Mouse (Mus musculus) lung, embryonic 16.5 days (tissue): ENCODE data around the gene Dsel. TPM values are rescaled to one million over a fixed set of nuclear protein-coding genes. Genes with fewer than 3 reads are reported as not detected.

Experiments used
- ATAC-seq: fragments of 200-750 bp; cut with Nextera tagmentation; 2 replicates; pipeline ENCODE4 v1.8.0; 2017; ENCODE audit warnings: low read depth, mild to moderate bottlenecking, moderate library complexity
- H3K27ac ChIP-seq: fragments of 300-500 bp; sonication (generic); 2 replicates; pipeline ENCODE4 v1.5.1; 2014; ENCODE audit warnings: mild to moderate bottlenecking, control low read depth, low read length
- H3K27me3 ChIP-seq: fragments of 300-500 bp; sonication (generic); 2 replicates; pipeline ENCODE4 v1.6.1; 2014; ENCODE audit warnings: low read depth, low read length, mixed read lengths; ENCODE audit not compliant: control insufficient read depth, insufficient read depth
- H3K36me3 ChIP-seq: fragments of 300-500 bp; sonication (generic); 2 replicates; pipeline ENCODE4 v1.6.1; 2014; ENCODE audit warnings: low read length; ENCODE audit not compliant: control insufficient read depth, insufficient read depth
- H3K4me1 ChIP-seq: fragments of 300-500 bp; sonication (generic); replicated peaks from 2 replicates; pipeline ENCODE4 v1.6.1; 2014; ENCODE audit warnings: low read length, mixed read lengths; ENCODE audit not compliant: control insufficient read depth, insufficient read depth
- H3K4me2 ChIP-seq: fragments of 300-500 bp; sonication (generic); 2 replicates; pipeline ENCODE4 v1.6.1; 2014; ENCODE audit warnings: low read depth, low read length, control low read depth
- H3K4me3 ChIP-seq: fragments of 300-500 bp; sonication (generic); 2 replicates; pipeline ENCODE4 v1.5.1; 2014; ENCODE audit warnings: mild to moderate bottlenecking, low read length, control low read depth
- H3K9ac ChIP-seq: fragments of 300-500 bp; sonication (generic); 2 replicates; pipeline ENCODE4 v1.6.1; 2014; ENCODE audit warnings: low read length, control low read depth
- H3K9me3 ChIP-seq: fragments of 300-500 bp; sonication (generic); 2 replicates; pipeline ENCODE4 v1.6.1; 2016; ENCODE audit warnings: low read length; ENCODE audit not compliant: control insufficient read depth
- WGBS: fragments of 180-500 bp; shearing (Covaris S2); extraction: QIAGEN DNeasy Blood & Tissue Kit; methylation state at CpG from one replicate; pipeline ENCODE4 v1.1.7; 2014; 5-methylcytosine and 5-hydroxymethylcytosine counted together
- polyA plus RNA-seq: library from polyadenylated mRNA; unstranded; fragments of >200 nt; fragmentation: Nextera tagmentation; extraction: Ambion mirVana; gene quantifications from 2 replicates; pipeline ENCODE4 v1.2.1, GENCODE M21; 2015

Dsel gene
- polyA plus RNA-seq, 1 experiment from 2014 or later = 10.0 TPM

GRCm38 (mm10) chr1:111833583-111834225, 31.0 kb downstream of the Dsel start:
- no peak overlapping the region for H3K4me2 ChIP-seq
- H3K27me3 ChIP-seq = no peaks in the 10 kb centered on the region
- no peaks in the 10 kb centered on the region for H3K36me3 ChIP-seq
- 63% methylated on average over 2 of the region's 2 CpGs for WGBS
- H3K4me3 ChIP-seq = no peak overlapping the region
- no peak for ATAC-seq
- no peak overlapping the region for H3K9ac ChIP-seq
- no peak overlapping the region for H3K27ac ChIP-seq
- H3K9me3 ChIP-seq = no peaks in the 10 kb centered on the region
- H3K4me1 ChIP-seq = no peaks in the 10 kb centered on the region
